Mouse (Mus musculus) MEL (cell line): ENCODE results near the gene Slain2.

Experiments used
- CTCF ChIP-seq, 3 experiments: IDR thresholded peaks in 2 of 3; conservative IDR thresholded peaks in 1 of 3; 2 replicates each; pipeline ENCODE4 v1.5.1; 2011 to 2012; ENCODE audit warnings: low read length in 3 of 3, low read depth in 2 of 3, mild to moderate bottlenecking in 2 of 3, improper control_type of control experiment in 1 of 3, inconsistent platforms in 1 of 3, mixed read lengths in 1 of 3, moderate library complexity in 1 of 3; ENCODE audit not compliant: control insufficient read depth in 1 of 3, insufficient read depth in 1 of 3, poor library complexity in 1 of 3, severe bottlenecking in 1 of 3
- EP300 ChIP-seq, 2 experiments: IDR thresholded peaks; 2 replicates each; pipeline ENCODE4 v1.6.1; 2011; ENCODE audit warnings: improper control_type of control experiment in 2 of 2, low read length in 2 of 2, low read depth in 1 of 2, mild to moderate bottlenecking in 1 of 2
- GABPA ChIP-seq: IDR thresholded peaks from 2 replicates; pipeline ENCODE4 v1.6.1; 2012; ENCODE audit warnings: low read depth, mild to moderate bottlenecking, inconsistent platforms, low read length, improper control_type of control experiment, moderate library complexity
- HCFC1 ChIP-seq: IDR thresholded peaks from 2 replicates; pipeline ENCODE4 v1.6.1; 2012; ENCODE audit warnings: low read depth, mild to moderate bottlenecking, inconsistent platforms, low read length, improper control_type of control experiment, moderate library complexity
- MAX ChIP-seq: IDR thresholded peaks from 2 replicates; pipeline ENCODE4 v1.6.1; 2011; ENCODE audit warnings: low read length, improper control_type of control experiment
- POLR2A ChIP-seq, 2 experiments: IDR thresholded peaks; 2 replicates each; pipeline ENCODE4 v1.6.1; 2011 to 2012; ENCODE audit warnings: low read length in 2 of 2, mild to moderate bottlenecking in 2 of 2, control low read depth in 1 of 2, improper control_type of control experiment in 1 of 2, low read depth in 1 of 2, moderate library complexity in 1 of 2; ENCODE audit not compliant: control insufficient read depth in 1 of 2, insufficient read depth in 1 of 2, poor library complexity in 1 of 2
- SMC3 ChIP-seq: IDR thresholded peaks from 2 replicates; pipeline ENCODE4 v1.6.1; 2011; ENCODE audit warnings: low read depth, low read length, improper control_type of control experiment
- TCF12 ChIP-seq: IDR thresholded peaks from 2 replicates; pipeline ENCODE4 v1.6.1; 2014; ENCODE audit warnings: low read depth, mild to moderate bottlenecking, inconsistent platforms, low read length, improper control_type of control experiment, moderate library complexity
- ZKSCAN1 ChIP-seq: IDR thresholded peaks from 2 replicates; pipeline ENCODE4 v1.6.1; 2012; ENCODE audit warnings: low read depth, mild to moderate bottlenecking, inconsistent platforms, low read length, improper control_type of control experiment, moderate library complexity

DNA sequence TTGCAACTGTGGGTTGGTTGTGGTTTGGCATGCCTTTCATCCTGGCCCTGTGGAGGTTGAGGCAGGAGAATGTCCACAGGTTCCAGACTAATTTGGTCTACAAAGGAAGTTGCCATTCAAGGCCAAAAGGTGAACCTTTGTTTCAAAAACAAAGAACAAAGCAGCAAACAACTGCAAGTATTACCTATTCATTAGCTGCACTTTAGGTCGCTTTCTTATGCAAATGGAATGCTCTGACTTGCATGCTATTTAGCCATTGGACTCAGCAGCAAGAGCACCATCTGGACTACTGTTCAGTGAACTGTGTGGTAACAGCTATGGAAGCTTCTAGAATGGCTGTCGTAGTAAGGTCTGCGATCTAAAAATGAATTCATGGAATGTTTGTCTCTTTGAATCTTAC, 11.8 kb upstream of the Slain2 start:
- TF ChIP-seq MAX (no peak), EP300 (IDR thresholded peaks at IDR 0.05; ENCODE audit: low read depth in 1 of 2, low read length in 2 of 2) (no peak), TCF12 (no peak), HCFC1 (no peak), POLR2A (IDR thresholded peaks at IDR 0.05; ENCODE audit: control insufficient read depth in 1 of 2, insufficient read depth in 1 of 2, low read depth in 1 of 2, low read length in 2 of 2, poor library complexity in 1 of 2) (no peak), ZKSCAN1 (no peak), GABPA (no peak), CTCF (IDR thresholded peaks at IDR 0.05 in 2 of 3, conservative IDR thresholded peaks at IDR 0.05 in 1 of 3; ENCODE audit: control insufficient read depth in 1 of 3, insufficient read depth in 1 of 3, low read depth in 2 of 3, low read length in 3 of 3, poor library complexity in 1 of 3, severe bottlenecking in 1 of 3) (no peak), SMC3 (no peak)
